7 mouse cellular contexts compared by ENCODE assay signal in genomic region chr3:69598261-69599165, GRCm38 (mm10). TPM values are rescaled to one million over a fixed set of nuclear protein-coding genes. Genes with fewer than 3 reads are reported as not detected.
A peak's percentile ranks its signal among the peaks of the same experiment; 100 is the strongest.
DNase-seq lines count a peak whose midpoint lies in the region; ATAC-seq lines count a peak whose summit lies in the region.

TSS of gene B3galnt1 (minus strand) at chr3:69598960.

- H3K9ac ChIP-seq in intestine, embryonic 14.5 days (ENCODE audit: low read length) = peak within 1 kb of the TSS; percentile 77

- peak within 1 kb of the TSS; percentile 80 for H3K4me3 ChIP-seq in intestine, embryonic 14.5 days (ENCODE audit: low read depth, low read length)

- peak; percentile 78 to 82 for DNase-seq in adrenal gland, postnatal 36 days
- DNase-seq in embryo, embryonic 10.5 days (ENCODE audit: low spot score) = peak; percentile 78
- DNase-seq in gastrocnemius, postnatal 4 days (ENCODE audit: low spot score in 2 of 2) = peak; percentile 46 to 73
- DNase-seq in intestine, embryonic 14.5 days (ENCODE audit: low spot score) = peak; percentile 83
- peak; percentile 68 to 70 for DNase-seq in left cerebral cortex, postnatal 36 days (ENCODE audit: low spot score in 2 of 2)
- DNase-seq in right cerebral cortex, postnatal 4 days = peak; percentile 71

- H3K36me3 ChIP-seq in intestine, embryonic 14.5 days (ENCODE audit: control insufficient read depth, insufficient read depth, low read length) = no peaks in the 10 kb centered on the region

- H3K27me3 ChIP-seq in intestine, embryonic 14.5 days (replicated peaks; ENCODE audit: control insufficient read depth, insufficient read depth, low read length) = no peaks in the 10 kb centered on the region

- peak; percentile 70 for ATAC-seq in intestine, embryonic 14.5 days (replicated peaks; ENCODE audit: low FRiP score, low TSS enrichment, low read depth)
- ATAC-seq in megakaryocyte-erythroid progenitor cell, adult 5-6 weeks (replicated peaks; ENCODE audit: low FRiP score, low TSS enrichment, poor library complexity, severe bottlenecking) = peak; percentile 52; the same call in 1 of the 2 replicates

- H3K4me2 ChIP-seq in intestine, embryonic 14.5 days (ENCODE audit: low read length) = peak within 1 kb of the TSS; percentile 74

- WGBS in intestine, embryonic 14.5 days = under 1% methylated on average over 77 of the region's 99 CpGs

- H3K27ac ChIP-seq in intestine, embryonic 14.5 days (ENCODE audit: low read depth) = peak within 1 kb of the TSS; percentile 69

- intact Hi-C loops in left cerebral cortex, postnatal 36 days (cut with DNase I) = loop anchor here (5.0 kb wide), 3 partner anchors 104 to 124 kb away; partner anchors contain the start of gene Nmd3

- H3K9me3 ChIP-seq in intestine, embryonic 14.5 days (ENCODE audit: control insufficient read depth, low read length) = no peaks in the 10 kb centered on the region

- H3K4me1 ChIP-seq in intestine, embryonic 14.5 days (replicated peaks; ENCODE audit: control insufficient read depth, insufficient read depth, low read length) = peaks cover 4% of the 10 kb centered on the region; the same call in 1 of the 2 replicates

RNA-seq across cellular contexts. Expression of gene B3galnt1, which starts in this region (rescaled TPM):
- 10 to 100 TPM; 10.8 to 12.7 TPM for total RNA-seq in adrenal gland, postnatal 36 days (2021)
- total RNA-seq in gastrocnemius, postnatal 4 days (2021) = 10 to 100 TPM; 19.5 to 21.2 TPM
- polyA plus RNA-seq in intestine, embryonic 14.5 days (2014; fragmentation: Nextera tagmentation; extraction: Ambion mirVana) = 36.5 and 43.6 TPM in 2 replicates
- 10 to 100 TPM; 52.2 to 54.9 TPM for total RNA-seq in left cerebral cortex, postnatal 36 days (2021)
- total RNA-seq in megakaryocyte-erythroid progenitor cell, adult 5-6 weeks (2014; fragmentation: Nextera tagmentation) = 0.82 TPM in 1 of 2 replicates, not detected in the other
- total RNA-seq in megakaryocyte-erythroid progenitor cell, adult 5-6 weeks (2017) = 0.99 TPM in 1 of 2 replicates, not detected in the other

Comparison
In these comparisons a context has a peak if more than half of its experiments do, and no peak if none do; other contexts are left out.
1. Peak in every context shown above with its lines: DNase-seq, ATAC-seq, H3K4me3 ChIP-seq and H3K27ac ChIP-seq.
2. RNA of gene B3galnt1 (total RNA-seq): 52.2 to 54.9 TPM in left cerebral cortex, postnatal 36 days, 19.5 to 21.2 TPM in gastrocnemius, postnatal 4 days and 10.8 to 12.7 TPM in adrenal gland, postnatal 36 days; 0.82 to 0.99 TPM in megakaryocyte-erythroid progenitor cell, adult 5-6 weeks; every median in the first group is over 4 times any median in the second.
3. Peak in ATAC-seq in megakaryocyte-erythroid progenitor cell, adult 5-6 weeks; RNA of the gene not detected or under 1 TPM.